Mouse (Mus musculus) myocyte (in vitro differentiated cells): ENCODE results near the gene Me3.

Source experiments
- CEBPB ChIP-seq: IDR thresholded peaks from 2 replicates; pipeline ENCODE4 v1.6.1; 2011; ENCODE audit warnings: mild to moderate bottlenecking, moderate library complexity; ENCODE audit not compliant: poor library complexity, insufficient read depth, severe bottlenecking
- MYOD1 ChIP-seq, 3 experiments: IDR thresholded peaks; one replicate each; pipeline ENCODE4 v1.6.1; 2011; ENCODE audit warnings: control low read depth in 2 of 3, low read depth in 2 of 3, mild to moderate bottlenecking in 2 of 3, moderate library complexity in 1 of 3; ENCODE audit not compliant: insufficient read length in 2 of 3, control insufficient read depth in 1 of 3
- MYOG ChIP-seq, 3 experiments: IDR thresholded peaks; one replicate each; pipeline ENCODE4 v1.6.1; 2011; ENCODE audit warnings: control low read depth in 2 of 3, low read depth in 2 of 3, mild to moderate bottlenecking in 2 of 3; ENCODE audit not compliant: insufficient read length in 2 of 3, control insufficient read depth in 1 of 3, insufficient read depth in 1 of 3
- POLR2A ChIP-seq: IDR thresholded peaks from one replicate; pipeline ENCODE4 v1.6.1; 2011; ENCODE audit warnings: low read depth, mild to moderate bottlenecking, control low read depth, moderate library complexity; ENCODE audit not compliant: insufficient read length
- SRF ChIP-seq: IDR thresholded peaks from one replicate; pipeline ENCODE4 v1.6.1; 2011; ENCODE audit warnings: low read depth; ENCODE audit not compliant: control insufficient read depth, insufficient read length
- USF1 ChIP-seq: IDR thresholded peaks from one replicate; pipeline ENCODE4 v1.6.1; 2011; ENCODE audit warnings: low read depth, mild to moderate bottlenecking, control low read depth, moderate library complexity

GRCm38 (mm10) chr7:89671104-89671831 lies 39.1 kb downstream of the Me3 start:
- TF ChIP-seq USF1 = no peak
- no peak for TF ChIP-seq POLR2A
- TF ChIP-seq MYOD1 (IDR thresholded peaks at IDR 0.05; ENCODE audit: control insufficient read depth in 1 of 3, insufficient read length in 2 of 3, low read depth in 2 of 3) = no peak
- no peak for TF ChIP-seq MYOG (IDR thresholded peaks at IDR 0.05; ENCODE audit: control insufficient read depth in 1 of 3, insufficient read depth in 1 of 3, insufficient read length in 2 of 3, low read depth in 2 of 3)
- no peak for TF ChIP-seq SRF
- no peak for TF ChIP-seq CEBPB
